Mouse (Mus musculus) cerebellum, adult 18-20 months (tissue): ENCODE results near the gene Olfr1175-ps.

Experiments used
- DNase-seq, 2 experiments: peaks; one replicate each; pipeline ENCODE4 v3.0.0; 2021

Olfr1175-ps gene

DNA sequence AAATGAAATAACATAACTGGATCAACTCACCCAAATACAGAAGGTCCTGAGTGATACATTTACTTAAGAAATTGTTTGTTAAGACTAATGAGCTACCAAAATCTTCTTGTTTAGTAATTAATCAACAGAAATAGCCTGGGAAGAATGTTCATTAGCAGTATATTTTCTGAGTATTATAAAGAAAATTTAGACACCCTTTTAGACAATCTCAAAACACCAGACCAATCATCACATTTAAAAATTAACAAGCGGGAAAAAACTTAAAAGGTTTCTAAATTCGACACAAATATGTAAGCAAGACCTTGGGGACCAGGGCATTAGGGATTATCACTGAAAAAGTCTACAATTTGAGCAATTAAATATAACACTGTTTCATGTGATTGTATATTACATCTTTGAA, at the start of gene Olfr1175-ps:
Olfr1175-ps (minus strand) TSS at position 101 of the 400 bp plus-strand sequence.
- DNase-seq = no peak

DNA sequence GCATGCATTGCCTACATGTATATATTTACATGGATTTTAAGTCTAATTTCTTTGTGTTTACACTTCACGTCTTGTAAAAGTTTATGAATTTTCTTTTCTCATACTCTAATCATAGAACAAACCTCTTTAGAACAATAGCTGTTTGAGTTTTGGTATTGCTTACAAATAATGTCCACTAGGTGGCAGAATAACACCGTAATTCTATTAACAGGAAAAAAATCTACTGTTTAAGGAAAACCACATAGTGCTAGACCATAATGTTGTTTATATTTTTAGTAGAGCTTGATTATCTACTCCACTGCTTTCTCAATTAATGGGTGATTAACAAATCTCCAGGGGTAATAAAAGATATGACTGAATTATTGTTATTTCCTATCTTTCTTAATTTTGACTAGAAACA, 29.3 kb upstream of the Olfr1175-ps start:
- DNase-seq = no peak

DNA sequence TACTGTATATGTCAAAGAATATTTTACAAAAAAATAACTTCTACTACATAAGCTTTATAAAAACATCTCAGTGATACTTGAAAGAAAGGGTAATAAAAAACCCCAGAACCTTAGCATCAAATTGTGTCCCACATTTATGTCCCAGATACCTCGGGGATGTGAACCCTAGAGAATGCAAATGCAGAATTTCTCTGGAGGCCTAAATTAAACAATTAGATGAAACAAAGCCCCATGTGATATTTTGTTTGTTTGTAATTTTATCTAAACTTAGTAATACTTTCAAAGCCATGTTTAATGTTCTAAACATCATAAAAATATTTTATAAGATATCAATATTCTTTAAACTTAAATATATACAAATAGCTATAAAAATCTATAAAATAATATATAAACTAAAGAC, 19.4 kb upstream of the Olfr1175-ps start, which contains the start of gene Olfr1177-ps:
Olfr1177-ps (minus strand) TSS at position 101 of the 400 bp plus-strand sequence.
- DNase-seq = no peak

DNA sequence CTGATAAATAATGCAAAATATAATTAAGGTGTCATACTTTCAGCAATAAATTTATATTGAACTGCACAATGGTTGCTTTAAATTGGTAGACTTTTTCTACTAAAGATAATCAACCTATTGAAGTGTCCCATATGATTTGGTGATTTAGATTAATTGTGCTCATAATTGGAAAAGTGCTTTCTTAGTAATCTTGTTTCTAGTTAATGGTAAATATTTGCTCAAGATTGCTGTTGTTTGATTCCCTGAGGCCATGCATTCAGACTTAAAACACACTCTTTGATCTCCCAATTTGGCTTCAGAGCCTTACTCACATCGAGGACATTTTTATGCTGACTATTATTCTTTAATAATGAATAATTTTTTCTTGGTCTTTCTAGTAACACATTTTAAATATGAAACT, 9.4 kb upstream of the Olfr1175-ps start, which contains the start of gene Olfr1176:
Olfr1176 (plus strand) TSS at position 301 of the 400 bp plus-strand sequence.
- DNase-seq = no peak

DNA sequence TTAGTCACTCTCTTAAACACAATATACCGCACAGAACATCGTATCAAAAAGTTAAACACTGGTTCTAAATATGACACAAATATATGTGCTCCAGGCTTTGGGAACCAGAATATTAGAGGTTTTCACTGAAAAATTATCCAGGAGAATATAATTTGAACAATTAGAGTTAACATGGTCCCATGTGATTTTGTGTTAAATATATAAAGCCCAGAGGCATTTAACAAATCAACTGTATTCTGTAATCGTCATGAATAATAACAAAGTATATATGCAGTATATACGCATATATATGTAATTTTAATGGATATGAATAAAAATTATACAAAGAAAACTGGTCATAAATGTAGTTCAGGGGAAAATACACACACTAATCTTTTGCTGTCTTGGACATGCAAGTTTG, 12.0 kb downstream of the Olfr1175-ps start, which contains the start of gene Olfr1174-ps:
Olfr1174-ps (minus strand) TSS at position 101 of the 400 bp plus-strand sequence.
- no peak for DNase-seq

DNA sequence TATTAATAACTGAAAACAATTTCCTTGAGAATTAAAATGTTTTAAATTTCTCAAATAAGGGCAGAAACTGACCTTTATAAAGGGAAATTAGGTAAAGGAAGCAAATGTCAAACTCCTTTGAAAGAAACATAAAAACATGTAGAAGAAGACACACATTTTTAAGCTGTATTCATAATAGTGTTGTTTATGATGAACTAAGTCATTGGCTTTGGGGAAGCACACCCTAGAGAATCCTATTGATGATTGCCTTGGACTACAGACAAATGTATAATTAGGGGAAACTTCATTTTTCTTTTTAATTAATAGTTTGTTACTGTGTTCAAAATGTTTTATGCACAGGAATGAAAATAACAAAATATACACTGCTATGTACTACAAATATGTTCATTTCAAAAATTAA, 47.2 kb downstream of the Olfr1175-ps start, which contains the start of gene Olfr1173:
Olfr1173 (minus strand) TSS at position 101 of the 400 bp plus-strand sequence.
- DNase-seq = no peak
